Mouse (Mus musculus): ENCODE data around the gene Lrrc4. TPM values are rescaled to one million over a fixed set of nuclear protein-coding genes. Genes with fewer than 3 reads are reported as not detected.

Gene Lrrc4
- polyA plus RNA-seq, 1 experiment from 2014 or later, result 0.51 TPM

DNA sequence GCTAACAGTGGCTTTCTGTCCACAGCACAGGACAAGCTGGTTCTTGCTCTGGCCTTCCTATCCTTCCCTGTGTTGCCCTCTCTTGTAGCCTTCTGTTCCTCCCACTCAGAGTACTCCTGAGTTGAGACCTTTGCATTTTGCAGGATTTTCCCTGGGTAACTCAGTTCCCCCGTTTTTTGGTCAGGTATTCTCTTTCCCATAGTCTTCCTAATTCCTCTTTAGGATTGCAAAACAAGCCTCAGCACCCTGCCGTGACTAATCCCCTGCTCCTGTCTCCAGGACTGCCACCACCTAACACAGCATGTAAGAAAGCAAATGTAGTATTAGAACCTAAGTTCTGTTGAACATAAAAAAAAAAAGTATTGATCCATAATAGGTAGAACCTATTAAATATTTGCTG, 60.2 kb downstream of the Lrrc4 start:
- WGBS, result 43% methylated on average over 2 of the region's 2 CpGs

DNA sequence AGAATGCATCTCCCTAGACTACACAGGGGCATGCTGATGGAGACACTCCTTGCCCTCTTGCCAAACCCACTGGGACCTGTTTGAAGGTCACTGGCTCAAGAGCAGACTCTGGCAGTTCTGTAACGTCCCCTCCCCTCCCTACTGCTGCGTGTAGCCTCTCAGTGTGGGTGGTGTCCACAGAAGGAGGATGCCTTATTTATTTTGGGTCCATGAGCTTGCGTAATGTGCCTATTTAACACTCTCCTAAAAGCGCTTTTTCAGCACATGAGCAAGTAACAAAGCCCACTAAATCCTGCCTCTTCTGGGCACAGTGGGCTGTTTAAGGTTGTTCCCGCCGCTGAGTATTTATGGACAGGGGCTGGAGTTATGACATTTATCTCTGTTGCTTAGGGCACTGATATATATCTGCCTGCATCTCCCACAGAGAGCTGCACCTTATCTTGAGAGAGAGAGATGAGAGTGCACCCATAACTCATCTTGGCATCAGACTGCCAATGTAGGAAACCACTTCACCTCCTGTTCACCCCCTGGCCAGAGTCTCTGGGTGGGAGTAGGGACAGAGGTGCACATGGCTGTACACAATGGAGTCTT, 63.6 kb downstream of the Lrrc4 start:
- no peak overlapping the region for H3K4me2 ChIP-seq (replicated peaks; ENCODE audit: low read depth)

More for the DNA sequence above, 60.2 kb downstream of the Lrrc4 start:
- no peak overlapping the region for H3K27ac ChIP-seq (replicated peaks)
- no peak for TF ChIP-seq CTCF (IDR thresholded peaks at IDR 0.05; ENCODE audit: low read depth)
- no peak for TF ChIP-seq EP300 (optimal IDR thresholded peaks at IDR 0.05)
- H3K4me1 ChIP-seq (replicated peaks; ENCODE audit: control insufficient read depth, insufficient read depth), result no peaks in the 10 kb centered on the region
- ATAC-seq (ENCODE audit: low FRiP score, low TSS enrichment) (no peak), DNase-seq (ENCODE audit: low spot score) (no peak)
- no peaks in the 10 kb centered on the region for H3K9me3 ChIP-seq (ENCODE audit: control insufficient read depth, low read length)
- no peak overlapping the region for H3K9ac ChIP-seq (ENCODE audit: low read length)
- H3K36me3 ChIP-seq (ENCODE audit: control insufficient read depth, insufficient read depth, low read length), result no peaks in the 10 kb centered on the region
- no peak overlapping the region for H3K4me2 ChIP-seq (replicated peaks; ENCODE audit: low read depth)
- no peak overlapping the region for H3K4me3 ChIP-seq (ENCODE audit: low read depth, low read length)
- H3K27me3 ChIP-seq (ENCODE audit: control insufficient read depth, insufficient read depth, low read length), result no peaks in the 10 kb centered on the region

DNA sequence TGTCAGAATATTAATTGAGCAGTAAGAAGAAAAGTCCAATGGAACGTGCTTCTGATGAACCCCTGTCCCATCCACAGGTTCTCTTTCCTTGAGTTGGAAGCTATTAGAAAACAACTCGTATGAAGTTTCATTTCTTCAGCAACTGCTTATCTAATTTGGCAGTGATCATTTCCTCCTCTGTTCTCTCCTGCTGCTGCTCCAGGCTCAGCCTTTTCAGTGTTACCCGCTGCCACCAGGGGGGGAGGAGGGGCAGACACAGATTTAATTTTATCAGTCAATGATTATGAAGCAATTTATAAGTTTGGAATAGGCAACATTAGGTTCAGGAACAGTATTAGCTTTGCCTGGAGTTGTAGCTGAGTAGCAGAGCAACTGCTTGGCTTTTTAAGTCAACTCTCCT, 64.9 kb downstream of the Lrrc4 start:
- no peaks in the 10 kb centered on the region for H3K27me3 ChIP-seq (ENCODE audit: control insufficient read depth, insufficient read depth, low read length)
- 68% methylated on average over 3 of the region's 3 CpGs for WGBS

More for the DNA sequence above, 63.6 kb downstream of the Lrrc4 start:
- no peaks in the 10 kb centered on the region for H3K27me3 ChIP-seq (ENCODE audit: control insufficient read depth, insufficient read depth, low read length)
- no peaks in the 10 kb centered on the region for H3K36me3 ChIP-seq (ENCODE audit: control insufficient read depth, insufficient read depth, low read length)
- WGBS, result 71% methylated on average over 6 of the region's 6 CpGs
- H3K9ac ChIP-seq (ENCODE audit: low read length), result no peak overlapping the region
- H3K9me3 ChIP-seq (ENCODE audit: control insufficient read depth, low read length), result no peaks in the 10 kb centered on the region
- TF ChIP-seq CTCF (IDR thresholded peaks at IDR 0.05; ENCODE audit: low read depth) (no peak), EP300 (optimal IDR thresholded peaks at IDR 0.05) (no peak)
- DNase-seq (ENCODE audit: low spot score) (no peak), ATAC-seq (ENCODE audit: low FRiP score, low TSS enrichment) (no peak; the same call in 1 of the 2 replicates)
- no peak overlapping the region for H3K4me3 ChIP-seq (ENCODE audit: low read depth, low read length)
- H3K27ac ChIP-seq (replicated peaks), result no peak overlapping the region
- H3K4me1 ChIP-seq (replicated peaks; ENCODE audit: control insufficient read depth, insufficient read depth), result no peaks in the 10 kb centered on the region

DNA sequence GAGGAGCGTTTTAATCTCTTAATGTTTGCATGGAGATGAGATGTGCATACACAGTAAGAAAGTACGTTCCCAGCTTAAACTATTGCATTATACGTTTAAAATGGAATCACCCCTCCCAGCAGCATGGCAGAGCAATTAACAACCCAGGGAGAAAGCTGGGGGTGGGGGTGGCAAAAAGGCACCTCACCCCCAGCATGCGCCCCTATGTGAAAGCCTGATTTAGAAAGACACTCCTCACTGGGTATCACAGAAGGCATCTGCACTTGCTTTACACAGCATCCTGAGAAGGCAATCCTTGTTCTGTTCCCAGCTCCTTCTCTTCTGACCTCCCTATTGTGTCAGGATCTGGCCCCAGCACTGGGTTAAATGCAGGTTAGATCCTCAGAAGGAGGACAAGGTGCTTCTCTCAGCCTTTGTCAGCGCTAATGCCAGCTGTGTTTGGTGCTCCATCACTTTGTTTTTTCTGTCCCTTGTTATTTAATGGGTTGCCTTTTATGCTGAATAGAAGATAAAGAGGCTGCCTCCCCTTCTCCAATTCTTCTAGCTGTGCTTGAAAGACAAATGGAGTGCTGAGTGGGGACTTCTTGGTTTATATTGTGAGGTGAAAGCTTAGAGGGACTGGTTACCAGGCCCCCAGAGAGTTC, 69.3 kb downstream of the Lrrc4 start:
- Histone ChIP-seq H3K36me3 (ENCODE audit: control insufficient read depth, insufficient read depth, low read length) (no peaks in the 10 kb centered on the region), H3K4me1 (replicated peaks; ENCODE audit: control insufficient read depth, insufficient read depth) (no peaks in the 10 kb centered on the region), H3K27me3 (ENCODE audit: control insufficient read depth, insufficient read depth, low read length) (no peaks in the 10 kb centered on the region), H3K9ac (ENCODE audit: low read length) (no peak overlapping the region), H3K4me2 (replicated peaks; ENCODE audit: low read depth) (no peak overlapping the region), H3K9me3 (ENCODE audit: control insufficient read depth, low read length) (no peaks in the 10 kb centered on the region), H3K27ac (replicated peaks) (no peak overlapping the region), H3K4me3 (ENCODE audit: low read depth, low read length) (no peak overlapping the region)
- no peak for TF ChIP-seq EP300 (optimal IDR thresholded peaks at IDR 0.05)
- no peak for TF ChIP-seq CTCF (IDR thresholded peaks at IDR 0.05; ENCODE audit: low read depth)
- ATAC-seq (ENCODE audit: low FRiP score, low TSS enrichment), result no peak
- WGBS, result 33% methylated on average over 5 of the region's 5 CpGs
- no peak for DNase-seq (ENCODE audit: low spot score)

More for the DNA sequence above, 64.9 kb downstream of the Lrrc4 start:
- TF ChIP-seq EP300 (optimal IDR thresholded peaks at IDR 0.05), result no peak
- peak; percentile 29; the same call in 1 of the 2 replicates for TF ChIP-seq CTCF (IDR thresholded peaks at IDR 0.05; ENCODE audit: low read depth)
- no peak overlapping the region for H3K9ac ChIP-seq (ENCODE audit: low read length)
- H3K9me3 ChIP-seq (ENCODE audit: control insufficient read depth, low read length), result no peaks in the 10 kb centered on the region
- H3K27ac ChIP-seq (replicated peaks), result no peak overlapping the region
- H3K36me3 ChIP-seq (ENCODE audit: control insufficient read depth, insufficient read depth, low read length), result no peaks in the 10 kb centered on the region
- no peak for ATAC-seq (ENCODE audit: low FRiP score, low TSS enrichment)
- no peaks in the 10 kb centered on the region for H3K4me1 ChIP-seq (replicated peaks; ENCODE audit: control insufficient read depth, insufficient read depth)
- no peak overlapping the region for H3K4me3 ChIP-seq (ENCODE audit: low read depth, low read length)
- no peak overlapping the region for H3K4me2 ChIP-seq (replicated peaks; ENCODE audit: low read depth)
- no peak for DNase-seq (ENCODE audit: low spot score)

DNA sequence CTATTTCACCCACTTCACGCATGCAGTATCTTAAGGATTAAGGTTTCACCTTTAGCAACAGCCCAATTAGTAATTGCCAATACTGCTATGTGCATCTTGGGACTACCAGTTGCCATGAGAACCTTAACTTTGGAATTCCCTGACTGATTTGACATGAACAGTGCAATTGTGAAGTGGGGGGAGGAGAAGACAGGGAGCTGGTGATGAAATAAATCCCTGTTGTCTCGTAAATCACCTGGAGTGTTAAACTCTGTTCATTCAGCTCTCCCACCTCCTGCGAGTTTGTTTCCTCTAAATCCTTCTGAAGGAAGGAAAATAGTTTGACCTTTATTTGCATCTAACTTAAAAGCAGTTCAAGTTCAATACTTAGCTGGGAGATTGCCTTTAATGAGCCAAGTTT, 69.8 kb downstream of the Lrrc4 start:
- no peak for ATAC-seq (ENCODE audit: low FRiP score, low TSS enrichment)
- no peaks in the 10 kb centered on the region for H3K36me3 ChIP-seq (ENCODE audit: control insufficient read depth, insufficient read depth, low read length)
- DNase-seq (ENCODE audit: low spot score), result no peak
- H3K27me3 ChIP-seq (ENCODE audit: control insufficient read depth, insufficient read depth, low read length), result no peaks in the 10 kb centered on the region
- no peaks in the 10 kb centered on the region for H3K4me1 ChIP-seq (replicated peaks; ENCODE audit: control insufficient read depth, insufficient read depth)
- H3K4me3 ChIP-seq (ENCODE audit: low read depth, low read length), result no peak overlapping the region
- H3K9ac ChIP-seq (ENCODE audit: low read length), result no peak overlapping the region
- TF ChIP-seq CTCF (IDR thresholded peaks at IDR 0.05; ENCODE audit: low read depth) (no peak), EP300 (optimal IDR thresholded peaks at IDR 0.05) (no peak)
- 56% methylated on average over 3 of the region's 3 CpGs for WGBS
- H3K4me2 ChIP-seq (replicated peaks; ENCODE audit: low read depth), result no peak overlapping the region
- no peak overlapping the region for H3K27ac ChIP-seq (replicated peaks)
- no peaks in the 10 kb centered on the region for H3K9me3 ChIP-seq (ENCODE audit: control insufficient read depth, low read length)

DNA sequence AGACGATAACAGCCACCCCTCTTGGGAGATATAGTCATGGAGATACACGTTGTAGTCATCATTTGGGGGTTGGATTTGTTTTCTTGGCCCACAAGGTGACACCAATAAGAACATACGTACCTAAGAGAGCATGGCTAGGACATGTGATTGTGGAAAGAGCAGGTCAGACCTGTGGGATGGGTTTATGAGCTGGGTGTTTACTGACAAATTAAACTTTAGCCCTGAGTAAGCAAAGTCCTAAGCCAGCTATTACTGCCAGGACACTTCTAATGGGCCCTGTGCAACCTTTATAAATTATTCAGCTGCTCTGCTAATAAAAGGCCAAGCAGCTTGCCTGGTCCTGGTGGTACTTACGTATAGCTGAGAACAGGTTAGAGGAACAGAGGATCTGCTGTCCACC, 73.3 kb downstream of the Lrrc4 start:
- TF ChIP-seq CTCF (IDR thresholded peaks at IDR 0.05; ENCODE audit: low read depth) (no peak), EP300 (optimal IDR thresholded peaks at IDR 0.05) (no peak)
- ATAC-seq (ENCODE audit: low FRiP score, low TSS enrichment) (peak; percentile 81), DNase-seq (ENCODE audit: low spot score) (peak; percentile 55)
- no peak overlapping the region for H3K27ac ChIP-seq (replicated peaks)
- 59% methylated on average over 4 of the region's 4 CpGs for WGBS
- H3K4me3 ChIP-seq (ENCODE audit: low read depth, low read length), result no peak overlapping the region
- H3K9ac ChIP-seq (ENCODE audit: low read length), result no peak overlapping the region
- no peaks in the 10 kb centered on the region for H3K4me1 ChIP-seq (replicated peaks; ENCODE audit: control insufficient read depth, insufficient read depth)
- H3K9me3 ChIP-seq (ENCODE audit: control insufficient read depth, low read length), result no peaks in the 10 kb centered on the region
- no peaks in the 10 kb centered on the region for H3K36me3 ChIP-seq (ENCODE audit: control insufficient read depth, insufficient read depth, low read length)
- no peaks in the 10 kb centered on the region for H3K27me3 ChIP-seq (ENCODE audit: control insufficient read depth, insufficient read depth, low read length)
- no peak overlapping the region for H3K4me2 ChIP-seq (replicated peaks; ENCODE audit: low read depth)
